Mouse (Mus musculus): ENCODE results near the gene Ly6g6d. TPM values are rescaled to one million over a fixed set of nuclear protein-coding genes. Genes with fewer than 3 reads are reported as not detected.
A peak's percentile ranks its signal among the peaks of the same experiment; 100 is the strongest.

Ly6g6d gene
- total and polyA plus RNA-seq, 3 experiments = 0.61 to 1.3 TPM; not detected in 1

DNA sequence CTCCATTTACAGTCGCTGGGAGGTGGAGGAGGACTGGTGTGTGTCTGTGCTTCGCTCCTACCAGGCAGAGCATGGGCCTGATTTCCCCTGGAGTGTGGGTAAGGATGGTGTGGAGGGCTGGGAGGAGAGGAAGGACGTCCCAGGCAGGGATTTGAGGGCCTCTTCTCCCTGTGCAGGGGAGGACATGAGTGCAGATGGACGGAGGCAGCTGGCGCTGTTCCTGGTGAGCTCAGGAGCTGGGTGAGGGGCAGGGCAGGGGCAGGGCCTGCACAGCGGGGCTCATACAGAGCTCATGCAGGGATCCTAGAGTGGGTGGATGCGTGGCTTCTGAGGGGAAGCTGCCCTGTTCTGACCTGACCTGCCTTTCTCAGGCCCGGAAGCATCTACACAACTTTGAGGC is 24.4 kb upstream of the Ly6g6d start:
- intact Hi-C loops (cut with DNase I) = no loop called here
- Histone ChIP-seq H3K27me3 (ENCODE audit: control insufficient read depth, insufficient read depth, low read length) (no peaks in the 10 kb centered on the region), H3K4me1 (ENCODE audit: control insufficient read depth, insufficient read depth, low read length) (no peaks in the 10 kb centered on the region), H3K79me2 (replicated peaks; ENCODE audit: control insufficient read depth, insufficient read depth, low read length) (no peaks in the 10 kb centered on the region), H3K36me3 (ENCODE audit: control insufficient read depth, insufficient read depth, low read length) (no peaks in the 10 kb centered on the region), H3K27ac (no peak overlapping the region), H3K4me3 (no peak overlapping the region), H3K9ac (ENCODE audit: low read depth, low read length) (no peak overlapping the region)
- WGBS = 59% methylated on average over 8 of the region's 8 CpGs
- DNase-seq = no peak
- TF ChIP-seq CTCF (IDR thresholded peaks at IDR 0.05) (no peak), POLR2A (IDR thresholded peaks at IDR 0.05; ENCODE audit: insufficient read depth, low read depth, low read length) (no peak), EP300 (IDR thresholded peaks at IDR 0.05; ENCODE audit: insufficient read depth, low read depth, low read length) (no peak)

GRCm38 (mm10) chr17:35101161-35101560 is 23.3 kb upstream of the Ly6g6d start:
- TF ChIP-seq POLR2A (IDR thresholded peaks at IDR 0.05; ENCODE audit: insufficient read depth, low read depth, low read length) (no peak), EP300 (IDR thresholded peaks at IDR 0.05; ENCODE audit: insufficient read depth, low read depth, low read length) (no peak), CTCF (IDR thresholded peaks at IDR 0.05) (no peak)
- Histone ChIP-seq H3K36me3 (ENCODE audit: control insufficient read depth, insufficient read depth, low read length) (no peaks in the 10 kb centered on the region), H3K79me2 (replicated peaks; ENCODE audit: control insufficient read depth, insufficient read depth, low read length) (no peaks in the 10 kb centered on the region), H3K27ac (no peak overlapping the region), H3K4me3 (no peak overlapping the region), H3K4me1 (ENCODE audit: control insufficient read depth, insufficient read depth, low read length) (no peaks in the 10 kb centered on the region), H3K27me3 (ENCODE audit: control insufficient read depth, insufficient read depth, low read length) (no peaks in the 10 kb centered on the region), H3K9ac (ENCODE audit: low read depth, low read length) (no peak overlapping the region)
- no peak for DNase-seq
- 76% methylated on average over 11 of the region's 11 CpGs for WGBS
- intact Hi-C loops (cut with DNase I) = no loop called here

DNA sequence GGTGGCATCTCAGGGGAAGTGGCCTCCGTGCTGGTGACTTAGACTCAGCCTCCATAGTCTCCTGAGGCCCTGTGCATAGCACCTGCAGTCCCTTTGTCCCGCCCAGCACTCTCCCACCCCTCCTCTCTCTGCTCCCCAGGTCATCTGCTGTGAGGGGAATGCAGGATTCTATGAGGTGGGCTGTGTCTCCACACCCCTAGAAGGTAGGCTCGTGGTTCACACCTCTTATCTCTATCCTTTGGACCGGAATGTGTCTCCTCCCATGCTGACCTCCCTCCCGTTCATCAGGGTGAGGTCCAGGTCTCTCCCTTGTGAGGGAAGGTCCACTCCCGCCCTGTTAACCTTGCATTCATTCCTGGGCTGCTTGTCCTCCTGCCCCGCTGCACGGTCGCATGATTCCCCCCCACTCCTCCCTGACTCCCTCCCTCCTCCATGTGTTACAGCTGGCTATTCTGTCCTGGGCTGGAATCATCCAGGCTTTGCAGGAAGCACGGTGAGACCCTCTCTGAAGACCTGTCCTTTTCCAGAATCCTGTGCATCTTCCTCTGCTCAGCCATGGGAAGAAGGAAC is 22.4 kb upstream of the Ly6g6d start:
- intact Hi-C loops (cut with DNase I) = no loop called here
- H3K27me3 ChIP-seq (ENCODE audit: control insufficient read depth, insufficient read depth, low read length) = no peaks in the 10 kb centered on the region
- H3K9ac ChIP-seq (ENCODE audit: low read depth, low read length) = no peak overlapping the region
- H3K4me1 ChIP-seq (ENCODE audit: control insufficient read depth, insufficient read depth, low read length) = no peaks in the 10 kb centered on the region
- H3K27ac ChIP-seq = no peak overlapping the region
- no peaks in the 10 kb centered on the region for H3K36me3 ChIP-seq (ENCODE audit: control insufficient read depth, insufficient read depth, low read length)
- H3K4me3 ChIP-seq = no peak overlapping the region
- 68% methylated on average over 10 of the region's 10 CpGs for WGBS
- DNase-seq = no peak
- no peak for TF ChIP-seq POLR2A (IDR thresholded peaks at IDR 0.05; ENCODE audit: insufficient read depth, low read depth, low read length)
- no peak for TF ChIP-seq EP300 (IDR thresholded peaks at IDR 0.05; ENCODE audit: insufficient read depth, low read depth, low read length)
- no peak for TF ChIP-seq CTCF (IDR thresholded peaks at IDR 0.05)
- H3K79me2 ChIP-seq (replicated peaks; ENCODE audit: control insufficient read depth, insufficient read depth, low read length) = no peaks in the 10 kb centered on the region

- DNase-seq = no peak
- H3K36me3 ChIP-seq (ENCODE audit: control insufficient read depth, insufficient read depth, low read length) = no peaks in the 10 kb centered on the region
- no peak overlapping the region for H3K27ac ChIP-seq
- no peaks in the 10 kb centered on the region for H3K79me2 ChIP-seq (replicated peaks; ENCODE audit: control insufficient read depth, insufficient read depth, low read length)
- H3K4me1 ChIP-seq (ENCODE audit: control insufficient read depth, insufficient read depth, low read length) = no peaks in the 10 kb centered on the region
- no peak overlapping the region for H3K4me3 ChIP-seq
- TF ChIP-seq POLR2A (IDR thresholded peaks at IDR 0.05; ENCODE audit: insufficient read depth, low read depth, low read length) = no peak
- TF ChIP-seq CTCF (IDR thresholded peaks at IDR 0.05) = peak; percentile 39
- intact Hi-C loops (cut with DNase I) = no loop called here
- no peak overlapping the region for H3K9ac ChIP-seq (ENCODE audit: low read depth, low read length)
- 84% methylated on average over 12 of the region's 12 CpGs for WGBS
- no peaks in the 10 kb centered on the region for H3K27me3 ChIP-seq (ENCODE audit: control insufficient read depth, insufficient read depth, low read length)
Observed at GRCm38 (mm10) chr17:35097164-35097655, 19.3 kb upstream of the Ly6g6d start.

GRCm38 (mm10) chr17:35096597-35096996 is 18.7 kb upstream of the Ly6g6d start:
- Histone ChIP-seq H3K27ac (no peak overlapping the region), H3K27me3 (ENCODE audit: control insufficient read depth, insufficient read depth, low read length) (no peaks in the 10 kb centered on the region), H3K4me3 (no peak overlapping the region), H3K79me2 (replicated peaks; ENCODE audit: control insufficient read depth, insufficient read depth, low read length) (no peaks in the 10 kb centered on the region), H3K9ac (ENCODE audit: low read depth, low read length) (no peak overlapping the region), H3K36me3 (ENCODE audit: control insufficient read depth, insufficient read depth, low read length) (no peaks in the 10 kb centered on the region), H3K4me1 (ENCODE audit: control insufficient read depth, insufficient read depth, low read length) (no peaks in the 10 kb centered on the region)
- DNase-seq = no peak
- TF ChIP-seq CTCF (IDR thresholded peaks at IDR 0.05) (no peak), EP300 (IDR thresholded peaks at IDR 0.05; ENCODE audit: insufficient read depth, low read depth, low read length) (no peak), POLR2A (IDR thresholded peaks at IDR 0.05; ENCODE audit: insufficient read depth, low read depth, low read length) (no peak)
- WGBS = 85% methylated on average over 12 of the region's 12 CpGs
- intact Hi-C loops (cut with DNase I) = no loop called here

GRCm38 (mm10) chr17:35094475-35095365 is 16.9 kb upstream of the Ly6g6d start:
- peaks cover 1% of the 10 kb centered on the region; the same call in 1 of the 2 replicates for H3K4me1 ChIP-seq (ENCODE audit: control insufficient read depth, insufficient read depth, low read length)
- TF ChIP-seq EP300 (IDR thresholded peaks at IDR 0.05; ENCODE audit: insufficient read depth, low read depth, low read length) (no peak), CTCF (IDR thresholded peaks at IDR 0.05) (no peak), POLR2A (IDR thresholded peaks at IDR 0.05; ENCODE audit: insufficient read depth, low read depth, low read length) (no peak)
- no peak overlapping the region for H3K4me3 ChIP-seq
- no peaks in the 10 kb centered on the region for H3K27me3 ChIP-seq (ENCODE audit: control insufficient read depth, insufficient read depth, low read length)
- intact Hi-C loops (cut with DNase I) = no loop called here
- H3K27ac ChIP-seq = no peak overlapping the region
- no peak overlapping the region for H3K9ac ChIP-seq (ENCODE audit: low read depth, low read length)
- 73% methylated on average over 15 of the region's 15 CpGs for WGBS
- no peak for DNase-seq
- no peaks in the 10 kb centered on the region for H3K36me3 ChIP-seq (ENCODE audit: control insufficient read depth, insufficient read depth, low read length)
- no peaks in the 10 kb centered on the region for H3K79me2 ChIP-seq (replicated peaks; ENCODE audit: control insufficient read depth, insufficient read depth, low read length)

Data from heart, adult 2 months (tissue).